In the genomic region with DNA sequence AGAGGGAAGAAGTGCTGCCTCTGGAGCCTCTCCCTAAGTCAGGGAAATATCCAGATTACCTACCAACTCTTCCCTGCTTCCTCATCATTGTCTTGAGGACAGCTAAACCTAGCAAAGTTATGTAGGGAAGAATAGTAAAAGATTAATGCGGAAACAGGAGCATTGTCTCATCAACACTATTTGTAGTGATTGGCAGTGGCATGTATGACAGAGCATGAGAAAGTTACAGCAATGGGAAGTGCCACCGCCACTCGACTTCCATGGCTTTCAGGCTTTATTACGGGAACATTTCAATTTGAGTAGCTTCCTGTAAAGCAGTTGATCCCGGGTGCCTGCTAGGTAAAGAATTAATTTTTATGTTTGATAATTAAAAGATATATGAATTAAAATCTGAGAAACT, we compare ENCODE assay signal across 30 mouse cellular contexts. TPM values are rescaled to one million over a fixed set of nuclear protein-coding genes. Genes with fewer than 3 reads are reported as not detected.
A peak's percentile ranks its signal among the peaks of the same experiment; 100 is the strongest.
DNase-seq lines count a peak whose midpoint lies in the region; ATAC-seq lines count a peak whose summit lies in the region.
"Had no signal": no experiment of that assay in that cellular context is flagged by ENCODE, and none has a peak within 500 bp of the region (broad histone marks: within the 10 kb centered on the region; RNA-seq: fewer than 3 reads in every experiment).

No protein-coding gene starts in this region.

- peaks cover 28% of the 10 kb centered on the region for H3K4me1 ChIP-seq in embryonic facial prominence, embryonic 13.5 days
- H3K4me1 ChIP-seq in embryonic facial prominence, embryonic 10.5 days = peaks cover 19% of the 10 kb centered on the region
- H3K4me1 ChIP-seq in midbrain, embryonic 15.5 days = no peaks in the 10 kb centered on the region
- H3K4me1 ChIP-seq in midbrain, embryonic 14.5 days (ENCODE audit: control insufficient read depth, insufficient read depth, low read length) = no peaks in the 10 kb centered on the region
- no peaks in the 10 kb centered on the region for H3K4me1 ChIP-seq in brown adipose tissue, adult 24 weeks (ENCODE audit: control insufficient read depth, insufficient read depth, insufficient read length, low read length)
- H3K4me1 ChIP-seq in embryonic facial prominence, embryonic 15.5 days = peaks cover 10% of the 10 kb centered on the region; the same call in 1 of the 2 replicates
- H3K4me1 ChIP-seq: forebrain, embryonic 12.5 days had no signal

- no peak overlapping the region for H3K9ac ChIP-seq in embryonic facial prominence, embryonic 13.5 days
- H3K9ac ChIP-seq in midbrain, embryonic 15.5 days = no peak overlapping the region
- no peak overlapping the region for H3K9ac ChIP-seq in midbrain, embryonic 14.5 days (replicated peaks; ENCODE audit: low read length)
- no peak overlapping the region for H3K9ac ChIP-seq in embryonic facial prominence, embryonic 15.5 days
- H3K9ac ChIP-seq: embryonic facial prominence, embryonic 12.5 days; forebrain, embryonic 12.5 days had no signal

- no peaks in the 10 kb centered on the region for H3K9me3 ChIP-seq in embryonic facial prominence, embryonic 13.5 days
- no peaks in the 10 kb centered on the region for H3K9me3 ChIP-seq in embryonic facial prominence, embryonic 10.5 days
- no peaks in the 10 kb centered on the region for H3K9me3 ChIP-seq in midbrain, embryonic 15.5 days
- no peaks in the 10 kb centered on the region for H3K9me3 ChIP-seq in midbrain, embryonic 14.5 days (ENCODE audit: control insufficient read depth, low read length)
- H3K9me3 ChIP-seq in embryonic facial prominence, embryonic 15.5 days (replicated peaks) = no peaks in the 10 kb centered on the region
- H3K9me3 ChIP-seq: embryonic facial prominence, embryonic 12.5 days; forebrain, embryonic 10.5 days; forebrain, embryonic 12.5 days; G1E had no signal

- DNase-seq in embryonic facial prominence, embryonic 10.5 days (ENCODE audit: low spot score) = no peak
- DNase-seq in midbrain, embryonic 14.5 days = no peak
- DNase-seq in heart, postnatal 36 days = no peak
- DNase-seq: adrenal gland, adult 8-10 months; adrenal gland, postnatal 14 days; adrenal gland, postnatal 36 days; B cell, adult 2 months; cerebellum, adult 11 months; cerebellum, adult 18-20 months; cerebellum, adult 8-10 months; cerebellum, adult 9-11 months; cerebellum, postnatal 14 days; cerebellum, postnatal 36 days; embryo, embryonic 11 days had no signal

- peak overlapping the region; percentile 68; the same call in 1 of the 2 replicates for H3K27ac ChIP-seq in embryonic facial prominence, embryonic 13.5 days
- H3K27ac ChIP-seq in embryonic facial prominence, embryonic 10.5 days (replicated peaks) = no peak overlapping the region
- H3K27ac ChIP-seq in midbrain, embryonic 15.5 days = no peak overlapping the region
- no peak overlapping the region for H3K27ac ChIP-seq in midbrain, embryonic 14.5 days (replicated peaks; ENCODE audit: low read depth, low read length)
- 0 out of 2 replicates have a peak overlapping the region, but pooled peaks have one; percentile 4 for H3K27ac ChIP-seq in brown adipose tissue, adult 24 weeks (replicated peaks; ENCODE audit: low read depth, low read length)
- H3K27ac ChIP-seq in embryonic facial prominence, embryonic 15.5 days (replicated peaks) = 0 out of 2 replicates have a peak overlapping the region, but pooled peaks have one; percentile 28
- H3K27ac ChIP-seq: embryonic facial prominence, embryonic 12.5 days; forebrain, embryonic 10.5 days; forebrain, embryonic 12.5 days had no signal

- 59% methylated on average over 5 of the region's 5 CpGs for WGBS in embryonic facial prominence, embryonic 13.5 days
- 84% methylated on average over 5 of the region's 5 CpGs for WGBS in embryonic facial prominence, embryonic 10.5 days
- WGBS in midbrain, embryonic 15.5 days = 74% methylated on average over 5 of the region's 5 CpGs
- 52% methylated on average over 5 of the region's 5 CpGs for WGBS in midbrain, embryonic 14.5 days
- WGBS in embryonic facial prominence, embryonic 15.5 days = 64% methylated on average over 5 of the region's 5 CpGs

- intact Hi-C loops in heart, postnatal 36 days (cut with DNase I) = no loop called here

- H3K4me3 ChIP-seq in embryonic facial prominence, embryonic 13.5 days = no peak overlapping the region
- no peak overlapping the region for H3K4me3 ChIP-seq in embryonic facial prominence, embryonic 10.5 days
- H3K4me3 ChIP-seq in midbrain, embryonic 15.5 days = no peak overlapping the region
- H3K4me3 ChIP-seq in midbrain, embryonic 14.5 days (replicated peaks; ENCODE audit: low read depth, low read length) = no peak overlapping the region
- no peak overlapping the region for H3K4me3 ChIP-seq in brown adipose tissue, adult 24 weeks (ENCODE audit: insufficient read depth, low read depth, low read length)
- no peak overlapping the region for H3K4me3 ChIP-seq in embryonic facial prominence, embryonic 15.5 days (replicated peaks)
- H3K4me3 ChIP-seq: embryonic facial prominence, embryonic 12.5 days; erythroblast, embryonic 14.5 days; forebrain, embryonic 10.5 days; forebrain, embryonic 12.5 days had no signal

- peaks cover 5% of the 10 kb centered on the region; the same call in 1 of the 2 replicates for H3K36me3 ChIP-seq in embryonic facial prominence, embryonic 13.5 days
- H3K36me3 ChIP-seq in embryonic facial prominence, embryonic 10.5 days (replicated peaks) = no peaks in the 10 kb centered on the region
- peaks cover 10% of the 10 kb centered on the region; the same call in 1 of the 2 replicates for H3K36me3 ChIP-seq in midbrain, embryonic 15.5 days (replicated peaks)
- H3K36me3 ChIP-seq in midbrain, embryonic 14.5 days (ENCODE audit: control insufficient read depth, insufficient read depth, low read length) = peaks cover 6% of the 10 kb centered on the region
- no peaks in the 10 kb centered on the region for H3K36me3 ChIP-seq in embryonic facial prominence, embryonic 15.5 days
- H3K36me3 ChIP-seq: embryonic facial prominence, embryonic 12.5 days; forebrain, embryonic 12.5 days had no signal

- H3K4me2 ChIP-seq in embryonic facial prominence, embryonic 13.5 days = no peak overlapping the region
- H3K4me2 ChIP-seq in midbrain, embryonic 15.5 days = no peak overlapping the region
- no peak overlapping the region for H3K4me2 ChIP-seq in midbrain, embryonic 14.5 days (ENCODE audit: low read length)
- no peak overlapping the region for H3K4me2 ChIP-seq in embryonic facial prominence, embryonic 15.5 days (replicated peaks)
- H3K4me2 ChIP-seq: embryonic facial prominence, embryonic 12.5 days; forebrain, embryonic 12.5 days had no signal

- H3K27me3 ChIP-seq in embryonic facial prominence, embryonic 13.5 days = no peaks in the 10 kb centered on the region
- H3K27me3 ChIP-seq in embryonic facial prominence, embryonic 10.5 days (replicated peaks; ENCODE audit: low read depth, poor library complexity, severe bottlenecking) = no peaks in the 10 kb centered on the region
- no peaks in the 10 kb centered on the region for H3K27me3 ChIP-seq in midbrain, embryonic 15.5 days (replicated peaks)
- no peaks in the 10 kb centered on the region for H3K27me3 ChIP-seq in midbrain, embryonic 14.5 days (ENCODE audit: control insufficient read depth, insufficient read depth, low read length)
- no peaks in the 10 kb centered on the region for H3K27me3 ChIP-seq in embryonic facial prominence, embryonic 15.5 days
- H3K27me3 ChIP-seq: CH12.LX; embryonic facial prominence, embryonic 12.5 days; forebrain, embryonic 12.5 days; Patski had no signal

- ATAC-seq in embryonic facial prominence, embryonic 13.5 days (ENCODE audit: insufficient number of reproducible peaks, insufficient read depth, low FRiP score, low TSS enrichment, low read depth) = no peak
- peak; percentile 75 for ATAC-seq in midbrain, embryonic 15.5 days (replicated peaks)
- no peak for ATAC-seq in midbrain, embryonic 14.5 days (ENCODE audit: low FRiP score, low TSS enrichment)
- ATAC-seq in embryonic facial prominence, embryonic 15.5 days (ENCODE audit: insufficient number of reproducible peaks, low FRiP score, low TSS enrichment, low read depth) = no peak
- no peak for ATAC-seq in megakaryocyte-erythroid progenitor cell, adult 5-6 weeks (replicated peaks; ENCODE audit: low FRiP score, low TSS enrichment, poor library complexity, severe bottlenecking)
- ATAC-seq: activated CD4-positive, CD25-positive, alpha-beta regulatory T cell, adult 4 months; CD4-positive, CD25-positive, alpha-beta regulatory T cell, adult 4 months; forebrain, embryonic 14.5 days; forebrain, embryonic 16.5 days; Patski had no signal

RNA-seq across cellular contexts. Expression of gene Scyl3, which starts 35.6 kb away (rescaled TPM):
- 18.4 and 20.4 TPM in 2 replicates for polyA plus RNA-seq in embryonic facial prominence, embryonic 13.5 days (2015; fragmentation: Nextera tagmentation; extraction: Ambion mirVana)
- 18.4 and 18.6 TPM in 2 replicates for polyA plus RNA-seq in embryonic facial prominence, embryonic 10.5 days (2016; fragmentation: Nextera tagmentation; extraction: Ambion mirVana)
- polyA plus RNA-seq in midbrain, embryonic 15.5 days (2015; fragmentation: Nextera tagmentation; extraction: Ambion mirVana) = 14.5 and 15.1 TPM in 2 replicates
- 17.5 TPM in 2 replicates for polyA plus RNA-seq in midbrain, embryonic 14.5 days (2014; fragmentation: Nextera tagmentation; extraction: Ambion mirVana)
- 6.2 and 6.3 TPM in 2 replicates for polyA plus RNA-seq in brown adipose tissue, adult 24 weeks (2012; ENCODE audit: insufficient read depth, insufficient read length, missing spikeins)
- 18.1 and 18.3 TPM in 2 replicates for polyA plus RNA-seq in embryonic facial prominence, embryonic 15.5 days (2015; fragmentation: Nextera tagmentation; extraction: Ambion mirVana)
- total RNA-seq in megakaryocyte-erythroid progenitor cell, adult 5-6 weeks (2014; fragmentation: Nextera tagmentation) = 43.0 and 44.3 TPM in 2 replicates
- 15.6 and 21.0 TPM in 2 replicates for total RNA-seq in megakaryocyte-erythroid progenitor cell, adult 5-6 weeks (2017)
- total RNA-seq in heart, postnatal 36 days (2021) = 1 to 10 TPM; 5.7 to 6.2 TPM

Comparison
In these comparisons a context has a peak if more than half of its experiments do, and no peak if none do; other contexts are left out.
1. H3K27ac ChIP-seq: peak in embryonic facial prominence, embryonic 13.5 days (single experiment), brown adipose tissue, adult 24 weeks (single experiment) and embryonic facial prominence, embryonic 15.5 days (single experiment); none in embryonic facial prominence, embryonic 10.5 days (single experiment), midbrain, embryonic 15.5 days (single experiment) and midbrain, embryonic 14.5 days (single experiment).